Mouse (Mus musculus) left cerebral cortex, adult 18-20 months (tissue): Measurements from ENCODE around the gene Cemip2. TPM values are rescaled to one million over a fixed set of nuclear protein-coding genes. Genes with fewer than 3 reads are reported as not detected.

Experiments
- DNase-seq, 2 experiments: peaks; one replicate each; pipeline ENCODE4 v3.0.0; 2021 to 2022; ENCODE audit warnings: low spot score in 2 of 2, mixed read lengths in 1 of 2
- total RNA-seq, 2 experiments: library from RNA; stranded (reverse); gene quantifications; 2 replicates each; pipeline ENCODE4 v1.2.3; 2021

Gene Cemip2
- total RNA-seq, 2 experiments from 2014 or later: 12.4 to 13.4 TPM

GRCm38 (mm10) chr19:21777171-21777731, 891 bp upstream of the Cemip2 start:
- DNase-seq: peak in 1 of 2 experiments; percentile 44

- DNase-seq: no peak
Observed at GRCm38 (mm10) chr19:21779106-21779505, 964 bp downstream of the Cemip2 start.

GRCm38 (mm10) chr19:21780663-21781062, 2.5 kb downstream of the Cemip2 start:
- DNase-seq: no peak

- no peak for DNase-seq
Observed at GRCm38 (mm10) chr19:21781066-21781786, 3.1 kb downstream of the Cemip2 start.

- no peak for DNase-seq
Observed at GRCm38 (mm10) chr19:21781787-21782432, 3.8 kb downstream of the Cemip2 start.

GRCm38 (mm10) chr19:21783717-21784116, 5.6 kb downstream of the Cemip2 start:
- no peak for DNase-seq

- DNase-seq: no peak
Observed at GRCm38 (mm10) chr19:21784331-21785131, 6.4 kb downstream of the Cemip2 start.

GRCm38 (mm10) chr19:21785132-21785528, 7.0 kb downstream of the Cemip2 start:
- no peak for DNase-seq

- peak; percentile 38 to 64 for DNase-seq
Observed at GRCm38 (mm10) chr19:21787004-21787480, 8.9 kb downstream of the Cemip2 start.

- no peak for DNase-seq
Observed at GRCm38 (mm10) chr19:21788999-21789398, 10.9 kb downstream of the Cemip2 start.

- no peak for DNase-seq
Observed at GRCm38 (mm10) chr19:21789676-21790075, 11.5 kb downstream of the Cemip2 start.

- DNase-seq: no peak
Observed at GRCm38 (mm10) chr19:21791386-21791785, 13.2 kb downstream of the Cemip2 start.

- DNase-seq: no peak
Observed at GRCm38 (mm10) chr19:21791826-21792225, 13.7 kb downstream of the Cemip2 start.

- DNase-seq: no peak
Observed at GRCm38 (mm10) chr19:21792587-21793175, 14.5 kb downstream of the Cemip2 start.

- no peak for DNase-seq
Observed at GRCm38 (mm10) chr19:21794569-21794968, 16.4 kb downstream of the Cemip2 start.

- DNase-seq: no peak
Observed at GRCm38 (mm10) chr19:21796333-21796732, 18.2 kb downstream of the Cemip2 start.

GRCm38 (mm10) chr19:21798700-21799099, 20.6 kb downstream of the Cemip2 start:
- no peak for DNase-seq

- DNase-seq: peak in 1 of 2 experiments; percentile 25
Observed at GRCm38 (mm10) chr19:21799410-21800373, 21.6 kb downstream of the Cemip2 start.

GRCm38 (mm10) chr19:21804488-21804887, 26.3 kb downstream of the Cemip2 start:
- DNase-seq: no peak

- peak; percentile 57 to 59 for DNase-seq
Observed at GRCm38 (mm10) chr19:21805305-21805704, 27.2 kb downstream of the Cemip2 start.
